Mouse (Mus musculus) CH12.LX (cell line): ENCODE results near the gene Try5. TPM values are rescaled to one million over a fixed set of nuclear protein-coding genes. Genes with fewer than 3 reads are reported as not detected.

Experiments
- DNase-seq: peaks from one replicate; pipeline ENCODE4 v3.0.0-alpha.2; 2013; ENCODE audit errors: extremely low read depth
- H3K27ac ChIP-seq: 2 replicates; pipeline ENCODE4 v1.5.1; 2012; ENCODE audit warnings: low read depth, mild to moderate bottlenecking, control low read depth, moderate library complexity; ENCODE audit not compliant: insufficient read depth
- H3K27me3 ChIP-seq: replicated peaks from 2 replicates; pipeline ENCODE3; 2012; ENCODE audit warnings: inconsistent platforms
- H3K36me3 ChIP-seq, 2 experiments: replicated peaks in 1 of 2; 2 replicates each; pipeline versions ENCODE3 to v1.6.1; 2012; ENCODE audit warnings: inconsistent platforms in 1 of 2, low read length in 1 of 2, mild to moderate bottlenecking in 1 of 2, mixed read lengths in 1 of 2, moderate library complexity in 1 of 2; ENCODE audit not compliant: control insufficient read depth in 1 of 2, insufficient read depth in 1 of 2
- H3K4me1 ChIP-seq, 2 experiments: 2 replicates each; pipeline ENCODE4 v1.6.1; 2012; ENCODE audit warnings: inconsistent platforms in 1 of 2, moderate library complexity in 1 of 2; ENCODE audit not compliant: insufficient read depth in 2 of 2, control insufficient read depth in 1 of 2
- H3K4me2 ChIP-seq: 2 replicates; pipeline ENCODE4 v1.6.1; 2012; ENCODE audit warnings: low read depth, mild to moderate bottlenecking, control low read depth; ENCODE audit not compliant: poor library complexity, insufficient read depth, severe bottlenecking
- H3K4me3 ChIP-seq, 3 experiments: fragments of 150-350 bp in 1 of 3; sonication (generic) in 1 of 3; replicated peaks in 1 of 3; 2 replicates each; pipeline versions ENCODE3 to v1.5.1; 2011 to 2012; ENCODE audit warnings: low read depth in 2 of 3, low read length in 2 of 3, mild to moderate bottlenecking in 2 of 3, moderate library complexity in 2 of 3, control low read depth in 1 of 3, improper control_type of control experiment in 1 of 3, inconsistent platforms in 1 of 3, mixed read lengths in 1 of 3; ENCODE audit not compliant: poor library complexity in 1 of 3
- H3K79me2 ChIP-seq: replicated peaks from 2 replicates; pipeline ENCODE4 v1.6.1; 2012; ENCODE audit warnings: mild to moderate bottlenecking, moderate library complexity; ENCODE audit not compliant: control insufficient read depth, poor library complexity, insufficient read depth, severe bottlenecking; ENCODE audit errors: extremely low read depth
- H3K9ac ChIP-seq: 2 replicates; pipeline ENCODE4 v1.6.1; 2012; ENCODE audit warnings: low read depth, mild to moderate bottlenecking, control low read depth, moderate library complexity; ENCODE audit not compliant: insufficient read depth
- H3K9me3 ChIP-seq: replicated peaks from 2 replicates; pipeline ENCODE3; 2012; ENCODE audit warnings: low read length, inconsistent platforms, mixed read lengths
- CHD1 ChIP-seq: IDR thresholded peaks from 2 replicates; pipeline ENCODE4 v1.6.1; 2012; ENCODE audit warnings: low read depth, low read length, improper control_type of control experiment, inconsistent platforms
- CHD2 ChIP-seq: IDR thresholded peaks from 2 replicates; pipeline ENCODE4 v1.6.1; 2011; ENCODE audit warnings: low read length, improper control_type of control experiment
- CTCF ChIP-seq, 2 experiments: IDR thresholded peaks in 1 of 2; conservative IDR thresholded peaks in 1 of 2; 2 replicates each; pipeline ENCODE4 v1.5.1; 2011 to 2012; ENCODE audit warnings: low read depth in 2 of 2, low read length in 2 of 2, improper control_type of control experiment in 1 of 2, inconsistent platforms in 1 of 2, mild to moderate bottlenecking in 1 of 2, moderate library complexity in 1 of 2
- ELF1 ChIP-seq: IDR thresholded peaks from 2 replicates; pipeline ENCODE4 v1.6.1; 2014; ENCODE audit warnings: low read depth, mild to moderate bottlenecking, inconsistent platforms, low read length, improper control_type of control experiment
- ETS1 ChIP-seq: conservative IDR thresholded peaks from 2 replicates; pipeline ENCODE4 v1.6.1; 2012; ENCODE audit warnings: low read depth, mild to moderate bottlenecking, inconsistent platforms, low read length, improper control_type of control experiment, moderate library complexity
- GABPA ChIP-seq: IDR thresholded peaks from 2 replicates; pipeline ENCODE4 v1.6.1; 2012; ENCODE audit warnings: low read depth, low read length, improper control_type of control experiment, inconsistent platforms; ENCODE audit not compliant: insufficient replicate concordance
- IRF4 ChIP-seq: IDR thresholded peaks from 2 replicates; pipeline ENCODE4 v1.6.1; 2014; ENCODE audit warnings: low read depth, mild to moderate bottlenecking, inconsistent platforms, low read length, improper control_type of control experiment
- JUN ChIP-seq: IDR thresholded peaks from 2 replicates; pipeline ENCODE4 v1.6.1; 2011; ENCODE audit warnings: low read depth, mild to moderate bottlenecking, low read length, improper control_type of control experiment, moderate library complexity; ENCODE audit not compliant: insufficient read depth
- KAT2A ChIP-seq: IDR thresholded peaks from 2 replicates; pipeline ENCODE4 v1.6.1; 2012; ENCODE audit warnings: low read length, improper control_type of control experiment, inconsistent platforms; ENCODE audit not compliant: insufficient replicate concordance
- MAX ChIP-seq: IDR thresholded peaks from 2 replicates; pipeline ENCODE4 v1.6.1; 2011; ENCODE audit warnings: low read length, improper control_type of control experiment
- MEF2A ChIP-seq: IDR thresholded peaks from 2 replicates; pipeline ENCODE4 v1.6.1; 2014; ENCODE audit warnings: low read depth, mild to moderate bottlenecking, inconsistent platforms, low read length, improper control_type of control experiment, borderline replicate concordance
- MXI1 ChIP-seq: IDR thresholded peaks from 2 replicates; pipeline ENCODE4 v1.6.1; 2011; ENCODE audit warnings: mild to moderate bottlenecking, low read depth, low read length, improper control_type of control experiment
- NELFE ChIP-seq: IDR thresholded peaks from 2 replicates; pipeline ENCODE4 v1.6.1; 2011; ENCODE audit warnings: low read depth, low read length, improper control_type of control experiment
- NRF1 ChIP-seq: IDR thresholded peaks from 2 replicates; pipeline ENCODE4 v1.6.1; 2014; ENCODE audit warnings: low read depth, mild to moderate bottlenecking, inconsistent platforms, low read length, improper control_type of control experiment, moderate library complexity
- RAD21 ChIP-seq: IDR thresholded peaks from 2 replicates; pipeline ENCODE4 v1.6.1; 2011; ENCODE audit warnings: low read depth, mild to moderate bottlenecking, low read length, improper control_type of control experiment, moderate library complexity
- RCOR1 ChIP-seq: conservative IDR thresholded peaks from 2 replicates; pipeline ENCODE4 v1.6.1; 2012; ENCODE audit warnings: low read depth, mild to moderate bottlenecking, inconsistent platforms, low read length, improper control_type of control experiment
- SMC3 ChIP-seq: IDR thresholded peaks from 2 replicates; pipeline ENCODE4 v1.6.1; 2011; ENCODE audit warnings: low read depth, low read length, improper control_type of control experiment
- TCF12 ChIP-seq: IDR thresholded peaks from 2 replicates; pipeline ENCODE4 v1.6.1; 2014; ENCODE audit warnings: low read depth, mild to moderate bottlenecking, inconsistent platforms, low read length, improper control_type of control experiment
- UBTF ChIP-seq: IDR thresholded peaks from 2 replicates; pipeline ENCODE4 v1.6.1; 2012; ENCODE audit warnings: low read depth, mild to moderate bottlenecking, inconsistent platforms, low read length, improper control_type of control experiment, moderate library complexity
- USF1 ChIP-seq: IDR thresholded peaks from 2 replicates; pipeline ENCODE4 v1.6.1; 2014; ENCODE audit warnings: low read depth, mild to moderate bottlenecking, inconsistent platforms, low read length, improper control_type of control experiment
- USF2 ChIP-seq: conservative IDR thresholded peaks from 2 replicates; pipeline ENCODE4 v1.6.1; 2011; ENCODE audit warnings: low read depth, low read length, improper control_type of control experiment
- ZKSCAN1 ChIP-seq: IDR thresholded peaks from 2 replicates; pipeline ENCODE4 v1.6.1; 2012; ENCODE audit warnings: low read depth, inconsistent platforms, low read length, improper control_type of control experiment, borderline replicate concordance
- ZNF384 ChIP-seq: IDR thresholded peaks from 2 replicates; pipeline ENCODE4 v1.6.1; 2012; ENCODE audit warnings: low read depth, low read length, improper control_type of control experiment, inconsistent platforms
- dilution Hi-C: fragments of 300-500 bp; cut with MboI; formaldehyde crosslinking; loops from 2 replicates; pipeline ENCODE4 v1.14.3; 2020; ENCODE audit warnings: low sequenced_read_pairs; ENCODE audit not compliant: extremely low pct_unique_long_range_greater_than_20kb, extremely low pct_ligation_motif_present
- in situ Hi-C: fragments of 300-500 bp; cut with MboI; formaldehyde crosslinking; loops from 3 replicates; pipeline ENCODE4 v1.14.3; 2019; ENCODE audit warnings: low sequenced_read_pairs, low pct_ligation_motif_present, low pct_unique_long_range_greater_than_20kb, mixed read lengths
- polyA plus RNA-seq: library from polyadenylated mRNA; unstranded; fragments of >175 nt; gene quantifications from 2 replicates; pipeline ENCODE4 v1.2.1, GENCODE M21; 2012; ENCODE audit warnings: low read depth; ENCODE audit not compliant: insufficient read length
- total RNA-seq, 2 experiments: library from RNA; depleted of rRNA; stranded (reverse); fragments of 300-350 nt in 1 of 2; fragments of >200 nt in 1 of 2; gene quantifications; 2 replicates each; pipeline ENCODE4 v1.2.3; 2012 to 2014

The Try5 gene
- total and polyA plus RNA-seq, 3 experiments = 0.17 TPM; not detected in 2

DNA sequence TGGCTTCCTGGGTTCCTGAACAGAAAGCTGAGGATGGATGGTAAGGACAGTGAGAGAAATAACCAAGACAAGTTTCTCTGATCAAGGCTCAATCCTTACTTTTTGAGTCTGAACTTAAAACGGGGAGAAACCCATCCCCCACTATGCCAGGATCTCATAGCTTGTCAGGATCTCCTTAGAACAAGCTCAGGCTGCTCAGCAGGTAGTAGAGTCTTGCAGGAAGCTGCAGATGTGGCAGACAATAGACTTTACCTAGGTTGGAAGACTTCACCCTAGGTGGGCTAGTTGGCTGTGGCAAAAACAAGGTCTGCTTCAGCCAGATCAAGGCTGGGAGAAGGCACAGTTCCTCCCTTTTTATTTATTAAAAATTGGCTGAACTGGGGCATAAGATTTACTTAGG lies 18.4 kb downstream of the Try5 start:
- H3K9me3 ChIP-seq = no peaks in the 10 kb centered on the region
- no peak overlapping the region for H3K4me3 ChIP-seq
- no peaks in the 10 kb centered on the region for H3K27me3 ChIP-seq
- no peak overlapping the region for H3K9ac ChIP-seq
- H3K4me2 ChIP-seq = no peak overlapping the region
- in situ Hi-C loops = no loop called here
- H3K27ac ChIP-seq = no peak overlapping the region
- no peak for DNase-seq
- TF ChIP-seq ZKSCAN1 (no peak), NELFE (no peak), JUN (no peak), CHD2 (no peak), MEF2A (no peak), UBTF (no peak), NRF1 (no peak), CHD1 (no peak), MXI1 (no peak), ETS1 (no peak), ELF1 (no peak), GABPA (no peak), SMC3 (no peak), ZNF384 (no peak), RAD21 (no peak), CTCF (conservative IDR thresholded peaks at IDR 0.05 in 1 of 2, IDR thresholded peaks at IDR 0.05 in 1 of 2; ENCODE audit: low read depth in 2 of 2, low read length in 2 of 2) (no peak), USF1 (no peak), RCOR1 (no peak), IRF4 (no peak), MAX (no peak)
- dilution Hi-C loops = no loop called here
- H3K36me3 ChIP-seq = no peaks in the 10 kb centered on the region
- no peaks in the 10 kb centered on the region for H3K4me1 ChIP-seq
- H3K79me2 ChIP-seq = no peaks in the 10 kb centered on the region

DNA sequence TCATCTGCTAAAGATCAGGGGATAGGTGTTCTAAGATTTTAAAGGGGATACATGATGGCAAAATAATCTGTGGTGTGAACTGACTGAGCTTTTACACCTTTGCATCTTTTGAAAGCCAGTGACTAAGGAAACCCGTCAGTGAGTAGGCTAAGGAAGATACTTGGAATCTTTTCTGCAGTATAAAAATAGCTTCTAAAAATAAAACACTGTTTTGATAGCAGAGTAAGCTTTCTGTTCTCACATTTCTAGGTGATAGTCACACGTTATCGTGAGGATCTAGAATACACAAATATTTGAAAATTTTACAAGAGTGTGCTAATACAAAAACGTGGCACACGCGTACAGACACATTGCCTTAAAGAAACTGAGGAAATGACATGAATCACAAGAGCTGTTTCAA lies 50.5 kb downstream of the Try5 start:
- dilution Hi-C loops (no loop called here), in situ Hi-C loops (loop anchor here (25.0 kb wide), 1 partner anchor 246 kb away; the partner anchor contains the start of gene Prss2)
- Histone ChIP-seq H3K4me1 (peaks cover 0 to under 1% of the 10 kb centered on the region in 2 experiments; a peak in 1 of 4 replicates), H3K4me2 (no peak overlapping the region), H3K27ac (no peak overlapping the region), H3K9ac (no peak overlapping the region), H3K4me3 (no peak overlapping the region), H3K27me3 (no peaks in the 10 kb centered on the region), H3K79me2 (no peaks in the 10 kb centered on the region), H3K9me3 (no peaks in the 10 kb centered on the region), H3K36me3 (no peaks in the 10 kb centered on the region)
- TF ChIP-seq USF2 (no peak), KAT2A (no peak), ZNF384 (no peak), USF1 (no peak), MEF2A (no peak), CTCF (conservative IDR thresholded peaks at IDR 0.05 in 1 of 2, IDR thresholded peaks at IDR 0.05 in 1 of 2; ENCODE audit: low read depth in 2 of 2, low read length in 2 of 2) (no peak), TCF12 (no peak), GABPA (no peak)
- DNase-seq = no peak
